Mouse (Mus musculus): ENCODE data around the gene Il16. TPM values are rescaled to one million over a fixed set of nuclear protein-coding genes. Genes with fewer than 3 reads are reported as not detected.
A peak's percentile ranks its signal among the peaks of the same experiment; 100 is the strongest.
"Not testable (repeated sequence)": the region's sequence is repeated elsewhere in the genome, so short reads cannot be mapped to it uniquely, and the experiment has no call there.

Il16 gene
- total RNA-seq, 2 experiments from 2014 or later = 7.9 to 8.5 TPM

- no peak for DNase-seq
These were observed 10.3 kb downstream of the Il16 start for GRCm38 (mm10) chr7:83735108-83735781.

DNA sequence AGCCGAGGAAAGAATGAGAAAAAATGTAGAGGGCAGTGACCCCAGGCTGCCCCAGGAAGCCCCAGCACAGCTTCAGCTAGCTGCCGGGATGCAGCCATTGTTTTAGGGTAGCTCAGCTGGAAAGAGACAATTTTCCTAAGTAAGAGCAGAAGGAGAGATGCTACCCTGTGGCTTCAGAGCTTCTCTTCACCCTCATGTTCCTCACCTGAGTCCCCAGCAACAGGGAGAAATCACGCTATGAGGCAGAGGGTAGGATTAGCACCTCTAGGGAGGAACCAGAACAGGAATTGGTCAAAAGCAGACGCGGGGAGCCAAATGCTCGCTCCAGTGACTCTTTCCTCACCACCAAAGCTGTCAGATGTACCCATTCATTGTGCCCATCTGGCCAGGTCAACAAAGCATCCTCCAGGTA lies 10.8 kb downstream of the Il16 start:
- no peak for DNase-seq

- no peak for DNase-seq
These were observed 11.3 kb downstream of the Il16 start for GRCm38 (mm10) chr7:83734246-83734645.

- no peak for DNase-seq
These were observed 12.7 kb downstream of the Il16 start for GRCm38 (mm10) chr7:83732781-83733180.

DNA sequence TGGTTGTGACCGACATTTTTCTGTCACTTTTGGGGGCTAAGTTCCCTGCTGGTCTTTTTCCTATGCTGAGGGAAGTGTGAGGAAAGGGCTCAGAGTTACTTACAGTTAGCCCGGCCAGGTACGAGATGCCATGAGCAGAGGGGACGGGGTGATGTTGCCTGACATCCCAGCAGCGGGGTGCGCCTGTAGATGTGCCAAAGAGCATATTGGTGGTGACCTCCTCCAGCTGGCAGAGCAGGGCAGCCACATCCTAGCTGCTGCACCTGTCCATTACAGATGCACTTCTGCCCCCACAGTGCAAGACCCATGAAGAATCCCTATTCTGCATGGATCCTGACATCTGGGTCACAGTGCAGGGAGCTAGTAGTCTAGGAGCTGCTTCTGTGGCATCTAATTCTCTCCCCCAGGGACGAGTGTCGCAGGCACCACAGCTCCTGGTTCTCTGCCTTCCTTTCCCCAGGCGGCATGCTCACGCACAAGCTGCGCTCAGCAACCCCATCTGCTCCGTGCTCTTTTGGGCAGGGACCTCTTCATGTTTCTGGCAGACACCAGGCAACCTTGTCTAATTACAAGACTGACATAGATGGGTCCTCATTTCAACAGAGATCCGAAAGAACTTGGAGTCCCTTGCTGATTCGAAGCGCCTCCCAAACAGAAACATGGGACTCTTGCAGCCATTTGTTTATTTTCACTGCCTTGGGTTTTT lies 13.4 kb downstream of the Il16 start:
- DNase-seq = no peak

DNA sequence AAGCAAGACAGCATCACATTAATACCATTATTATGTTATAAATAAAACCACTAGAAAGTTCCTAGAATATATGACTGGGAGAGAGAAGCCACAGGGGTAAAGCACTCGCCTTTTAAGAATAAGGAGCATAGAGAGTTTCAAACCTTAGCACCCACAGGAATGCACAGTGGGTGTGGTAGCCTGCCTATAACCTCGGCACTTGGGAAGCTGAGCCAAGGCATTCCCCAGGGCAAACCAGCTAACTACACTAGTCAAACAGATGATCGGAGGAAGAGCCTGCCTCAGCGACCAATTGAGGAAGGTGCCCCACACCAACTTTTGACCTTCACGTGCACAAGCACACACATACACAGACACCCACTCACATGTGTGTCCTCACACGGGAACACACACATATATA lies 14.2 kb downstream of the Il16 start:
- no peak for DNase-seq

GRCm38 (mm10) chr7:83726936-83727632 lies 18.4 kb downstream of the Il16 start:
- no peak for DNase-seq

- DNase-seq = no peak
These were observed 19.7 kb downstream of the Il16 start for GRCm38 (mm10) chr7:83725801-83726200.

- DNase-seq = no peak
These were observed 21.0 kb downstream of the Il16 start for GRCm38 (mm10) chr7:83724541-83724940.

GRCm38 (mm10) chr7:83723954-83724353 lies 21.6 kb downstream of the Il16 start:
- no peak for DNase-seq

DNA sequence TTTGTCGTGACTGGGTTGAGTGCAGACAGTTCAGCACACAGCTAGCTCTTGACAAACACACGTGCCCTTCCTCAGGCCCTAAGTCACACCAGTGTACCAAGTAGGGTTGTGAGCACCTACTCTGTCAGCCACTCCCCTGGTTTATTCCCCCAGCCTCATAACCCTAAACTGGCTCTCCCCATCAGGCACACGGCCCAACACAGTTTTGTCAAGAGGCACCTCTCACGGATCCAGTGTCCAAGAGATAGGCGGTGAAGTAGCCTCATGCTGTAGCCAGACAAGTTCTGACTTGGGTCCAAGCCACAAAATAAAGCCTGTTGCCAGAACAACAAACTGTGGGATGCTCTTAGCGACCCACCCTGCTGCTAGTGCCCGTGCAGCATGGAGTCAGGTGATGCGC lies 22.3 kb downstream of the Il16 start:
- DNase-seq = no peak

DNA sequence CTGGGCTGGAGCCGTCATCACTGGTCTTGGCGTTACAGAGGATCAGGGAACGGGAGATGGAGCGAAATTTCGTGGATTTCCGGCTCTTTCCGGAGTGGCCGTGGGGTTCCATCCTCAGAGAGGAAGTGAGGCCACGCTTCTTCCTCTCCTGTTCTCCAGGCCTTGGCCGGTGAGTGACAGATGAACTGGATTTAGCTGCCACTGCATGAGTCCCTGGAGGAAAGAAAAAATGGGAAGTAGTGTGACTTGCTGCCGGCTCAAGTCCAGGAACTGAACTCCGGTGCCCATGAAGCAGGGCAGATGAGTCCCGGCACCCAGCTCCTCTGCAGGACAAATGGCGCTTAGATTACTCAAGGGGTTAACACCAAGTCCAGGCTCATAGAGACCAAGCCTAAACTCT lies 23.0 kb downstream of the Il16 start:
- DNase-seq = no peak

- no peak for DNase-seq
These were observed 25.3 kb downstream of the Il16 start for GRCm38 (mm10) chr7:83720231-83720630.

DNA sequence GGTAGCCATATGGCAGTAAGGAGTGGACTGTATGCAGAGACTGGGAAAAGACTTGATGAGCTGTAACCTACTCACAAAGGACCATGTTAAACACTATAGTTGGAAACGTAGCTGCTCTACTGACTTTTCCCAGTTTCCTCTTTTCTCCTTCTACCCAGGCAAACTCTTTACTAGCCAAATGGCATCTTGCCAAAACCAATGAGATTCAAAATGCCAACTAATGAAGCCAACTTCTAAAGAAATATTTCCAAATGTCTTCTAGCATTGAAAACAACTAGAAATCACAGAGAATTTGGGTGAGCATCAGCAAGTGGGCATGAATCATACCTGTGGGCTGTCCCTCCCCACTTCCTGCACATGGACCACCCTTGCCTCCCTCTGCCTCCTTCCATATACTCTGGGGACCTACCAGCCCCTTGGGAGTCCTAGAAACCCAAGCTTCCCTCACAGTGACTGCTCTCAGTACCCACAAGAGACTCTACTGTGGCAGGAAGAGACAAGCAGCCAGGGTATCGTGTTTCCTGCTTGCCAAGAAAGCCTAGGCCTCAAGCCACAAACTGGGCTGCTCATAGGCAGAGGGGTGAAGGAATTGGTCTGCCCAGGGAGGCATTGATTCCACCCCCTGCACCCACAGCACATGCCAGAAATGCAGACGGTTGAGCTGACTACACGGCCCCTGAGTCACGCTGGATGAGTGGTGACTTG lies 28.4 kb downstream of the Il16 start:
- no peak for DNase-seq

- no peak for DNase-seq
These were observed 31.9 kb downstream of the Il16 start for GRCm38 (mm10) chr7:83713639-83714038.

- DNase-seq = not testable (repeated sequence)
These were observed 33.8 kb downstream of the Il16 start for GRCm38 (mm10) chr7:83711676-83712259.

GRCm38 (mm10) chr7:83703046-83703775 lies 42.3 kb downstream of the Il16 start:
- DNase-seq = no peak

DNA sequence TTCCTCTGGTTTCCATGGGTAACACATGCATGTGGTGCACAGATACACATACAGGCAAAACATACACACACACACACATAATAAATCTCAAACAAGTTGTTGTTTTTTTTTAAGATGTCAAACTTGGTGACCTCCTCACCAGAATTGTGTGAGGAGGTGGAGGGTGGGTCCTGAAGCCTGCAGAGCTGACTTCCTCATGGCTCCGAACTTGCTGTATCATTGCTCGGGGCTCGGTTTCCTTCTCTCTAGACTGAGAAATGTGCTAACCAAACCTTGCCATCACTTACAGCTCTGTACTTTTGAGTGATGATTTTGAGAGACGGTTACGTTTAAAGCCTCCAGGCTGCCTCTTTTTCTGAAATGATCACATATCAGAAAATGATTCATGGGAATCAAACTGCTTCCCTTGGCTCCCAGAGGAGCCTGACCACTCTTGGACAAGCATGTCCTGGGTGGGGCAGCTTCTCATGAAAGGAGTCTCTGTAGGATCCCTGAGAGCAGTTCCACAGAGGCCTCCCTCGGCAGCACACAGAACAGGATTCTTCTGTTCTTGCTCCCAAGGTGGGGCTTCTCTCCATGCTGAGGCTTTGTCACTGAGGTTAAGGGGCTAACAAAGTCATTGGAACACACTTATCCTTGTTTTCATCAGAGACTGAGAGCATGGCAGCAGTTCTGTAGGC lies 46.3 kb downstream of the Il16 start:
- DNase-seq = no peak

DNA sequence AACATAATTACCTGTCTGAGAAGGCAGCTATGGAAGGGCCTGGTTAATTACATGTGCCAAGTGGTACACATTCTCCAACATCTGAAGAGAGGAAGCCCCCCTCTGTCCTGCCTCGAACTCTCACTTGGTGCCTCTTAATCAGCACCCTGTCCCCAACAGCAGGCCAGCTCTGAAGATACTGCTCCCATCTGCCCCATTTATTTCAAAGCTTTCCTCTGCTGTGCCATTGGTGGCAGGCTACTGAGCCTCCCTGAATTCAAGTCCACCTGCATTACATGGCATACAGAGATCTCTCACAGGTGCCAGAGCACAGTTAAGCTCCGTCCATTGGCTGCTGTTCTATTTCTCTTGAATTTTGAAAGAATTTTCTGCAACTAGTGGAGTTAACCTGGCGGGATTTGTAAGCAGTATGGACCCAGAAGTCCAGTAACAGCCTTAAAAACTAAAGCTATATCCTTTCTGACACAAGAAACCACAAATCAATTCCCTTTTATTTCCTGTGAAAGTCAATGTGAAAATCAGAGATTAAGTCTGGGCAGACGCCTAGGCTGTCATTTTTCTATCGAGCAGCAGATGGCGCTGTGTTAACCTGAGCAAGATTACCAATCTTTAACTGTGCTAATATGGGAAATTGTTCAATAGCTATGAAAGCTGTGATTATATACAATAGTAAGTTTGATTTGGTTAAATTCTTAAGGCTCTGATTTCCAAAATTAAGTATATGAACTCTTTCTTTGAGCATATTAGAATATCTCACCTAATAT lies 49.9 kb downstream of the Il16 start:
- DNase-seq = peak; percentile 38

DNA sequence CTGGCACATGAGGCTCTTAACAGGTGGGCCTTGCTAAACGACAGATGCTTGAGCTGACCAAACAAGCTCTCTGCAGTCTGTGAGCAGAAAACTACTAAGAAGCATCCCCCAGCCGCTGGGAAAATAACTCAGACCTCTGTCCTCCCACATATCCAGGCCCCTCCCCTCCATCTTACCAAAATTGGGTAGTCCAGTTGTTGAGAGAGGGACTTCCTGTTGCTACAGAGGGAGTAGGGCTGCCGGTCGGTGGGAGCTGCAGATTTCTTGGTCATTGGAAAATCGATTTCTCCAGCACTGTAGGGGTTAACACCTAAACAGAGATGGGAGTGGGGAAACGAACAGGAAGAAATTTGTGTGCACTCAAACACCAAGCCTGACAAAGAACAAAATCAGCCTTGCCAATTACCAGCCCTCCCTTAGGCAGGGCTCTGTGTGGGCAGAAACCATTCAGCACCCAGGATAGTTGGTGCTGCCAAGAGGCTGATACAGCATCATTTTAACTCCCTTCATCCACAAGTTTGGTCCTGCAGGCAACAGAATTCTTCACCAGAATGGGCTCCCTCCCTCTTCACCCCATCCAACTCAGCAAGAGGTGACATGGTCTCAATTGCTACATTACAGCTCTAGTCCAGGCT lies 62.8 kb downstream of the Il16 start:
- DNase-seq = no peak

Measured in gastrocnemius, postnatal 10 days (tissue).